Mouse (Mus musculus) MEL (cell line): ENCODE measurements at regions not wholly inside any gene's neighbourhood (a gene's known extent, or its start where the extent isn't known, plus 50 kb on each side); places are given as distances from the start of the nearest gene placed in this dataset.

Source experiments
- DNase-seq: peaks from one replicate; pipeline ENCODE4 v3.0.0; 2011; ENCODE audit warnings: low read depth, low spot score
- H3K27ac ChIP-seq: 2 replicates; pipeline ENCODE4 v1.5.1; 2012; ENCODE audit warnings: low read depth, mild to moderate bottlenecking, control low read depth, low read length, moderate library complexity; ENCODE audit not compliant: control insufficient read depth
- H3K27me3 ChIP-seq, 2 experiments: fragments of 150-350 bp in 1 of 2; sonication (generic) in 1 of 2; 2 replicates each; pipeline ENCODE4 v1.6.1; 2012; ENCODE audit warnings: low read length in 2 of 2, mild to moderate bottlenecking in 2 of 2, improper control_type of control experiment in 1 of 2, moderate library complexity in 1 of 2; ENCODE audit not compliant: insufficient read depth in 2 of 2, control insufficient read depth in 1 of 2
- H3K36me3 ChIP-seq, 2 experiments: 2 replicates each; pipeline ENCODE4 v1.6.1; 2012 to 2014; ENCODE audit warnings: low read length in 2 of 2, improper control_type of control experiment in 1 of 2, inconsistent platforms in 1 of 2, mild to moderate bottlenecking in 1 of 2; ENCODE audit not compliant: insufficient read depth in 2 of 2, control insufficient read depth in 1 of 2
- H3K4me1 ChIP-seq, 2 experiments: fragments of 150-350 bp in 1 of 2; sonication (generic) in 1 of 2; 2 replicates each; pipeline ENCODE4 v1.6.1; 2012; ENCODE audit warnings: low read length in 2 of 2, improper control_type of control experiment in 1 of 2, mild to moderate bottlenecking in 1 of 2; ENCODE audit not compliant: insufficient read depth in 2 of 2, control insufficient read depth in 1 of 2
- H3K4me3 ChIP-seq, 2 experiments: fragments of 150-350 bp in 1 of 2; sonication (generic) in 1 of 2; 2 replicates each; pipeline ENCODE4 v1.5.1; 2012; ENCODE audit warnings: low read depth in 2 of 2, low read length in 2 of 2, mild to moderate bottlenecking in 2 of 2, moderate library complexity in 2 of 2, control low read depth in 1 of 2, improper control_type of control experiment in 1 of 2; ENCODE audit not compliant: control insufficient read depth in 1 of 2, insufficient read depth in 1 of 2
- H3K79me2 ChIP-seq: 2 replicates; pipeline ENCODE4 v1.6.1; 2012; ENCODE audit warnings: mild to moderate bottlenecking, low read length, moderate library complexity; ENCODE audit not compliant: control insufficient read depth, poor library complexity, insufficient read depth
- H3K9ac ChIP-seq: 2 replicates; pipeline ENCODE4 v1.6.1; 2012; ENCODE audit warnings: low read depth, mild to moderate bottlenecking, control low read depth, low read length, moderate library complexity; ENCODE audit not compliant: control insufficient read depth, poor library complexity, severe bottlenecking
- H3K9me3 ChIP-seq: fragments of 150-350 bp; sonication (generic); replicated peaks from 2 replicates; pipeline ENCODE4 v1.6.1; 2012; ENCODE audit warnings: mild to moderate bottlenecking, low read length, improper control_type of control experiment, moderate library complexity; ENCODE audit not compliant: insufficient read depth
- E2F4 ChIP-seq: IDR thresholded peaks from 2 replicates; pipeline ENCODE4 v1.6.1; 2011; ENCODE audit warnings: low read depth, low read length, improper control_type of control experiment, borderline replicate concordance
- MYC ChIP-seq: IDR thresholded peaks from 2 replicates; pipeline ENCODE4 v1.6.1; 2011; ENCODE audit warnings: low read depth, mild to moderate bottlenecking, low read length, improper control_type of control experiment, moderate library complexity
- SMC3 ChIP-seq: IDR thresholded peaks from 2 replicates; pipeline ENCODE4 v1.6.1; 2011; ENCODE audit warnings: low read depth, low read length, improper control_type of control experiment
- ZKSCAN1 ChIP-seq: IDR thresholded peaks from 2 replicates; pipeline ENCODE4 v1.6.1; 2012; ENCODE audit warnings: low read depth, mild to moderate bottlenecking, inconsistent platforms, low read length, improper control_type of control experiment, moderate library complexity
- ZMIZ1 ChIP-seq: IDR thresholded peaks from 2 replicates; pipeline ENCODE4 v1.6.1; 2012; ENCODE audit warnings: low read depth, mild to moderate bottlenecking, inconsistent platforms, low read length, improper control_type of control experiment, moderate library complexity
- ZNF384 ChIP-seq: IDR thresholded peaks from 2 replicates; pipeline ENCODE4 v1.6.1; 2012; ENCODE audit warnings: low read depth, mild to moderate bottlenecking, inconsistent platforms, low read length, improper control_type of control experiment

DNA sequence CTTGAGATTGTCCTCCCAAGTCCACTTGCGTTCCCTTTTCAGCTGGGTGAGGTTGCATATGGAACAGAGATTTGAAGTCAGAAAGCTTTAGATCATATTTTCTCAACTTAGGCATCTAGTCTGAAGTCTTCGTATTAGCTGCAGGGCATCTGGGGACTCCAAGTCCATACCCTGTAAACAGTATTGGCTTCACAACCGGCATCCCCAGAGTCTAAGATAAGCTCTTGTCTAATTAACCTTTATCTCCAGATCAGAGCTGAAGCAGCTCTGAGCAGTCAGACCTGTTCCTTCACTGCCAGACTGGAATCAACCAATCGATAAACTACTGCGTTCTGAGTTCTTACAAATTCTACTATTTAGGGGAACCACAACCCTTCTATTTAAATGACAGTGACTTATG, 422.6 kb upstream of the Gulo start:
- H3K4me3 ChIP-seq = no peak overlapping the region
- DNase-seq = no peak
- H3K36me3 ChIP-seq = no peaks in the 10 kb centered on the region
- no peaks in the 10 kb centered on the region for H3K79me2 ChIP-seq
- H3K9ac ChIP-seq = no peak overlapping the region
- peaks cover 0 to 3% of the 10 kb centered on the region in 2 experiments; a peak in 1 of 4 replicates for H3K27me3 ChIP-seq
- TF ChIP-seq ZKSCAN1 (no peak), MYC (no peak), E2F4 (no peak)
- no peaks in the 10 kb centered on the region for H3K4me1 ChIP-seq
- H3K9me3 ChIP-seq = no peaks in the 10 kb centered on the region
- no peak overlapping the region for H3K27ac ChIP-seq

DNA sequence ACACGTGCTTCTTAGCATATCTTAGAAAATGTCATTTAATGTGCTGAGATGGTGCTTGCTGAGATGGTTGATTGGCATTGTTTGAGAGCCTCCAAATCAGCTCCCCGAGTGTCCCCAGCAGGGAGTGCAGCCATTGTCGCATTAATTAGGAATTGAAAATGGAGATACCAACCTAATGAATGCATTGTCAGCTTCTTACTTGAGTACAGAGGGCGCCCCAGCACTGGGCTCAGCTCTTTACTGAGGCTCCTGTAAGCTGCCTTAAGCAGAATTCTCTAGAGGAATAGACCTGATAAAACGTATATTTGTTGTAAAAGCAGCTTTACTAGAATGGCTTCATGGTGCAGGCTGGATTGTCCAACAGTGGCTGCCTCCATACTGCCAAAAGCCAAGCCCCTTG, 415.1 kb upstream of the Gulo start:
- no peak overlapping the region for H3K4me3 ChIP-seq
- H3K4me1 ChIP-seq = no peaks in the 10 kb centered on the region
- H3K36me3 ChIP-seq = no peaks in the 10 kb centered on the region
- no peak overlapping the region for H3K9ac ChIP-seq
- TF ChIP-seq ZNF384 (no peak), SMC3 (no peak), ZMIZ1 (no peak)
- TF ChIP-seq, all 39 proteins: peak for 0
- Histone ChIP-seq H3K79me2 (no peaks in the 10 kb centered on the region), H3K27ac (no peak overlapping the region), H3K9me3 (no peaks in the 10 kb centered on the region), H3K27me3 (peaks cover 3% of the 10 kb centered on the region in 2 experiments; a peak in 2 of 4 replicates)
- no peak for DNase-seq
